Mouse (Mus musculus) E14TG2a.4 (cell line): ENCODE data around the gene Npnt.

Experiments
- H3K27me3 ChIP-seq: 2 replicates; pipeline ENCODE4 v1.6.1; 2014; ENCODE audit warnings: low read length, control low read depth; ENCODE audit not compliant: insufficient read depth
- H3K36me3 ChIP-seq: 2 replicates; pipeline ENCODE4 v1.6.1; 2014; ENCODE audit warnings: low read length, control low read depth; ENCODE audit not compliant: insufficient read depth
- H3K4me1 ChIP-seq: replicated peaks from 2 replicates; pipeline ENCODE4 v1.6.1; 2014; ENCODE audit warnings: low read depth, low read length, control low read depth
- H3K4me3 ChIP-seq: replicated peaks from 2 replicates; pipeline ENCODE4 v1.5.1; 2014; ENCODE audit warnings: mild to moderate bottlenecking, low read length
- H3K9me3 ChIP-seq: 2 replicates; pipeline ENCODE4 v1.6.1; 2014; ENCODE audit warnings: low read length, control low read depth
- CTCF ChIP-seq: conservative IDR thresholded peaks from 2 replicates; pipeline ENCODE4 v1.5.1; 2014; ENCODE audit warnings: low read length
- NANOG ChIP-seq: IDR thresholded peaks from 2 replicates; pipeline ENCODE4 v1.6.1; 2014; ENCODE audit warnings: borderline replicate concordance, low read length, mixed read lengths
- POU5F1 ChIP-seq: IDR thresholded peaks from 2 replicates; pipeline ENCODE4 v1.6.1; 2014; ENCODE audit warnings: low read length, borderline replicate concordance

Npnt gene

DNA sequence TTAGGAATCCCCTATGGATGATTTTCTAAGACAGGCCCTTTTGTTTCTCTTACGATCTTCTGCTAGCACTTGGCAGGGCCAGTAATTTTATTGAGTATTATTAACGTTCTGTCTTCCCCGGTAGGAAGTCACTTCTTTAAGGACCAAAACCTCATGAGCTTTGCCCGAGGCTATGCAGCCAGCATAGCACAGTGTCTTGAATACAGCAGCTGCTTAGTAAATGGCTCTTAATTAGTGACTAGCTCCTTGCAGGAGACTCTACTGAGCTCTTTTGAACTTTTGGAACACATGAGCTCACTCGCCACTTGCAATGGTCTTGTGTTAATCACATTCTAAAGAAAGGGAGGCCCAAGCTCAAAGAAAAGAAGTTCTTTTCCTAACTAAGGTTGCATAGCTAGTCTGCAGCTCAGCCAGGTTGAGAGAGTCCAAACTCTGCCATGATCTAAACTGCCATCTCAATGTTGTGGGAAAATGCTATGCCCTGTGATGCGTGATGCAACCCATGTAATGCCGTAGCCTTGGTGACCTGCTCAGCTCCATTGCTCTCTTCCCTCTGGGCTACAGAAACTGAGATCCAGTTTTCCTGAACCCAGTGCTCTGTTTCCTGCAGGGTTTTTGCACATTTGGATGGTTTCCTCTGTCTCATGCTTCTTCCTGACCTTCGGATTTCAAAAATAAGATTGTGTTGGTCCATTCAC lies 42.4 kb downstream of the Npnt start:
- Histone ChIP-seq H3K4me1 (no peaks in the 10 kb centered on the region), H3K4me3 (no peak overlapping the region), H3K36me3 (no peaks in the 10 kb centered on the region), H3K27me3 (peaks cover 5% of the 10 kb centered on the region; the same call in 1 of the 2 replicates), H3K9me3 (no peaks in the 10 kb centered on the region)
- TF ChIP-seq POU5F1 (no peak), CTCF (no peak), NANOG (no peak)

DNA sequence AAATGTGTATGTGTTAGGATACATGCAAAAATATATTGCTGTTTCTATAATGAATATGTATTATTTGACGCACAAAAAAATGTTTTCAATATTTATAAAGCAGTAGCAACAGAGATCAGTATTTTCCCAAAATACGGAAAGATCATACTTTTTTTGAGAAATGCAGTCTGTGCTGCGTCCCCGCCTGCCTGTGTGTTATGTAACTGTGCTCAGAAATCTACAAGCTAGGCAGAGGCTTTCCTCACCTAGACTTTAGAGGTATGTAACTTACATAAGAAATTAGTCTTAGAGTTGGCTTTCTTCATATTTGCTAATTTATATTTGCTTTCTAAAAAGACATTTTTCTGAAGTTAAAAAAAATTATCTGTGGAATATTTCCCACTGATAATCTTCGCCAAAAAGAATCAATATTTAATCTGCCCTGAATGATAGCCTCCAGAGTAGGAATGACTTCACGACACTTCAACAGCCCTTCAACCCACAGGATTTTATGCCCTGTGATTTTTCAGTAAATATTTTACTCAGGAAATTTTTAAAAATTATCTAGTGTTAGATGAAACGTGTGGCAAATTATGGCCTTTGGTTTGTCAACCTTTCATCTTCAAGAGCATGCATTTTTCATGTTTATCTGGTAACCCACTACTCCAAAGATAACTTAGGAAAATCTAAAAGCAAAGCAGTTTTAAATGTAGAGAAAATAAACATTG lies 44.7 kb downstream of the Npnt start:
- H3K4me3 ChIP-seq, result no peak overlapping the region
- H3K4me1 ChIP-seq, result no peaks in the 10 kb centered on the region
- TF ChIP-seq POU5F1 (no peak), NANOG (no peak), CTCF (no peak)
- no peaks in the 10 kb centered on the region for H3K9me3 ChIP-seq
- no peaks in the 10 kb centered on the region for H3K36me3 ChIP-seq
- 0 out of 2 replicates have a peak, but pooled peaks cover 2% of the 10 kb centered on the region for H3K27me3 ChIP-seq

DNA sequence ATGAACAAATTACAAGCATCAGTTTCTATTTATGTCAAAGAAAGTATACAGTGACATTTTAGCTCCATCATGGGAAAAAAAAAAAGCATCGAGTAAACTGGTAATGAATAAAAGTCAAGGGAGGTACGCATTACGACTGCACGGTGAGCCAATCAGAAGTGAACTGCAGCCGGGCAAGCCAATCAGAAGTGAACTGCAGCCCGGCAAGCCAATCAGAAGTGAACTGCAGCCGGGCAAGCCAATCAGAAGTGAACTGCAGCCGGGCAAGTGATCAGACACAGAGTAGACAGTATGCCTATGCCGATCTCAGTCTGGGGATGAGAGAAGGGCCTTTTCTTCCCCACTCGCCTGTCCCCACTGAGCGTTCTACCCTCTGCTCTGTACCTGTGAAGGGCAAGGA lies 46.7 kb downstream of the Npnt start:
- no peaks in the 10 kb centered on the region for H3K36me3 ChIP-seq
- H3K27me3 ChIP-seq, result 0 out of 2 replicates have a peak, but pooled peaks cover 2% of the 10 kb centered on the region
- TF ChIP-seq CTCF, result no peak
- H3K9me3 ChIP-seq, result no peaks in the 10 kb centered on the region
- H3K4me3 ChIP-seq, result no peak overlapping the region
- no peaks in the 10 kb centered on the region for H3K4me1 ChIP-seq

DNA sequence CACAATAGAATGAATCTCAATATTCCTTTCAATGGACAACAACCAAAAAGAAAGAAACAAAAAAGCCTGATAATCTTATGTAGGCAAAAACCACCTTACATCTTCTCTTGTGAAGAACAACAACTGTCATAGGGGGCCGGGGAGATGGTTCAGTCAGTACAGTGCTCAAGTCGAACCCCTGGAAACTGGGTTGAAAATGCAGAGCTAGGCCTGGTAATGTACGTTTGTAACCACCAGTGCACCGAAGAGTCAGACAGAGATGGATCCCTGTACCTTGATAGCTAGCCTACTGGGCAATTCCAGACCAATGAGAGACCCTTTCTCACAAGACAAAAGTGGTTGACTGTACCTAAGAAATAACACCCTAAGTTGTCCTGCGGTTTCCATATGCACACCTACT lies 47.2 kb downstream of the Npnt start:
- no peaks in the 10 kb centered on the region for H3K9me3 ChIP-seq
- TF ChIP-seq POU5F1, result no peak
- no peak for TF ChIP-seq NANOG
- no peak for TF ChIP-seq CTCF
- no peaks in the 10 kb centered on the region for H3K4me1 ChIP-seq
- H3K27me3 ChIP-seq, result no peaks in the 10 kb centered on the region
- H3K4me3 ChIP-seq, result no peak overlapping the region
- no peaks in the 10 kb centered on the region for H3K36me3 ChIP-seq

DNA sequence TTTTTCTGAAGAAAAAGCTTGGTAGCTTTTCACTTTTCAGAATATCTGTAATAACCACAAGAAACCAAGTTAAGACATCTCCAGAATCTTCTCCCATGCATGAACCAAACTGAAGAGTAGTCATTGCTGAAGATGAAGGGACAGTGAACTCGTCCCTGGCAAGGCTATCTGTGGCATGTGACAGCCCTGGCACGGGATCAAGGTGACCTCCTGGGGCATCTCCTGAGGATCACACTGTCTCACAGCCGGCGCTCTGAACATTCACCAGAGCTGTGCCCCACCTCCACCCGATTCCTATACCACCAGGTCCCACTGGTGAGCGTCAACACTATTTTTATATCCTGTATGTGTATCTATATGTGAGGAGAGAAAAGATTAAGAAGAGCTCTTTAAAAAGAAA lies 47.9 kb downstream of the Npnt start:
- Histone ChIP-seq H3K4me1 (no peaks in the 10 kb centered on the region), H3K36me3 (no peaks in the 10 kb centered on the region), H3K4me3 (no peak overlapping the region), H3K9me3 (no peaks in the 10 kb centered on the region), H3K27me3 (no peaks in the 10 kb centered on the region)
- TF ChIP-seq POU5F1 (no peak), CTCF (no peak), NANOG (no peak)

DNA sequence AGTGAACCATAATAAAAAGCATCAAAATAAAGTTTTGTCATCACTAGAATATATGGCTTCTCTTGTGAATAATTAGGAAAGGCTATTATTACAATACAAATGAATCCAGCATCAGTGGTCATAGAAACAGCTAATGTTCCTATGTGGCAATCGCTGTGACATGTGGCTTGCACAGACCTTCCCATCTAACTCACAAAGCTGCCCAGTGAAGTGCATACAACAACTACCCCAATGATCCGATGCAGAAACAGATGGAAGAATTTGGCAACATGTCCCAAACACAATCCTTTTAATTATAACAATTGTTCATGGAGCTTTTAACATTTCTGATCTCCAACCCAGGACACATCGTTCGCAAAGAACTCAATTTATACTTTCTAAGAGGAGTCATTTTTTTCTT lies 52.2 kb downstream of the Npnt start:
- no peaks in the 10 kb centered on the region for H3K27me3 ChIP-seq
- no peaks in the 10 kb centered on the region for H3K4me1 ChIP-seq
- TF ChIP-seq CTCF (no peak), NANOG (no peak), POU5F1 (no peak)
- H3K4me3 ChIP-seq, result no peak overlapping the region
- no peaks in the 10 kb centered on the region for H3K9me3 ChIP-seq
- no peaks in the 10 kb centered on the region for H3K36me3 ChIP-seq

DNA sequence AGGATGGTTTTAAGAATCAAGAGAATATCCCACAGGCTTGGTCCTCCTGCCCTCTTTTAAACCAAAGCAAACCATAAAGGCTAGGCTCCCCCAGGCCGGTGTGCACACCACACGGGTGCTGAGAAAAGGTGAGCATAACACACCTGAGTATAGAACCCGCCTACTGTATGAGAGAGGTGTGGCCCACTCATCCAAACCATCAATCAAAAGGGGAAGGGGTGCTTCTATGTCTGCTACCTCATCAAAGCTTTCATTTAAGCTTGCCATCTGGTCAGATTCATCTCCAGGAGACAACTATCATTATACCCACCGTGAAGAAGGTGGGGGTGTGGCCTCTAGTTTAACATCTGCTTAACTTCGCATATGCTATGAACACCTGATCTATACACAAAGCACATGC lies 52.7 kb downstream of the Npnt start:
- H3K27me3 ChIP-seq, result no peaks in the 10 kb centered on the region
- H3K4me1 ChIP-seq, result no peaks in the 10 kb centered on the region
- no peak overlapping the region for H3K4me3 ChIP-seq
- no peak for TF ChIP-seq NANOG
- TF ChIP-seq POU5F1, result no peak
- no peak for TF ChIP-seq CTCF
- H3K9me3 ChIP-seq, result no peaks in the 10 kb centered on the region
- H3K36me3 ChIP-seq, result no peaks in the 10 kb centered on the region

DNA sequence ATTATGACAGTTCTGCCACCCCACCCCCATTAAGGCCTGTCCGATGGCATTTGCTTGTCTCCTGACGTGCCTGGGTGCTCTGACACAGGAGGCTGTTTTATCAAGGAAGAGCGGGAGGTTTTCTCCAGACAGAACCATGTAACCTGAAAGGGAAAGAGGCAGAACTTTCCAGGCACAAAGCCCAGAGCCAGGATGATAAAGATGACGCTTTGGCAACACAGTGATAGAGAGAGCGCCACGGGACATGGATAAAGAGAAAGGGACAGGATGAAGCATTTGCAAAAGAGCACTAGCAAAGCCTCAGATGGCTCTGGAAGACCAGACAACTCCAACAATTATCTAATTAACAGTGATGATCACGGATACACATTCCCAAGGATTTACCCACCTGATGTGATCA lies 56.0 kb downstream of the Npnt start:
- no peak for TF ChIP-seq CTCF
- no peak for TF ChIP-seq POU5F1
- no peak for TF ChIP-seq NANOG
- Histone ChIP-seq H3K36me3 (no peaks in the 10 kb centered on the region), H3K27me3 (no peaks in the 10 kb centered on the region), H3K4me1 (no peaks in the 10 kb centered on the region), H3K9me3 (no peaks in the 10 kb centered on the region), H3K4me3 (no peak overlapping the region)
